Mouse (Mus musculus) spleen, adult 18-20 months (tissue): Measurements from ENCODE around the gene Olfr1393.
A peak's percentile ranks its signal among the peaks of the same experiment; 100 is the strongest.

Experiments used
- DNase-seq, 2 experiments: peaks; one replicate each; pipeline ENCODE4 v3.0.0; 2022; ENCODE audit warnings: mixed read lengths in 2 of 2

Gene Olfr1393

DNA sequence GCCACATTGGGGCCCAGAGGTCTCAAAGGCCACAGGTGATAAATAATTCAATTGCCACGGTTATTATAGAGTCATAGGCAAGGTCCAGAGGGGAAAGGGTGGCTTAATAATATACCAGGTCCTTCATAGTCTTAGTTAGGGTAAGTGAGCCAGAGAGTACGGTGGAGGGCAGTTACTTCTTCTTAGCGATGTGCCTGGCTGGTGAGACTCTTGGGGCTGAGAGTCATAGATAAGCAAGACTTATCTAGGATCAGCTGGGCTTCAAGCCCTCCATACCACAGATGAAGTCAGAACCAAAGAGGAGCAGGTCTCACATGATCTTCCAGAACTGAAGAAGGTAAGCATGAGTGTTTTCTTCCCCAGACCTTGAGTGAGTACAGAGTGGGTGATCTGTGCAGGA is at the start of gene Olfr1393:
TSS of gene Olfr1393 (plus strand) at position 83 of the 400 bp plus-strand sequence.
- no peak for DNase-seq

DNA sequence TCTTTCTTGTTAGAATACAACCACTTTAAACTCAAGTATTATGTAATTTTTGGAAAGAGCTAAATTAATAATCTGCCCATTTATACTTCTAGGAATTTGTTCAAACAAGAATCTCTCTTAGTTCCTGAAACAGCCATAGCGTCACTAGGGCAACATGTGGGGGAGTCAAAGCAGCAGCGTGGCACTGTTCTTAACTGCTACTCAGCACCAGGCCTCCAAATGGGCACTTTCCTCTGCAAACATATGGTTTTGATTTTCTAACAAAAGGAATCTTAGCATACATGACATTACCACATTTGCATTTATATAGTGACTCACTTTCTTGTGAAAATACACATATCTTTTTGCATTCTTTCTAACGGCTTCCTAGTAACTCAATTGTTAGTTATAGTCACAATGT is 45.3 kb upstream of the Olfr1393 start:
- no peak for DNase-seq

DNA sequence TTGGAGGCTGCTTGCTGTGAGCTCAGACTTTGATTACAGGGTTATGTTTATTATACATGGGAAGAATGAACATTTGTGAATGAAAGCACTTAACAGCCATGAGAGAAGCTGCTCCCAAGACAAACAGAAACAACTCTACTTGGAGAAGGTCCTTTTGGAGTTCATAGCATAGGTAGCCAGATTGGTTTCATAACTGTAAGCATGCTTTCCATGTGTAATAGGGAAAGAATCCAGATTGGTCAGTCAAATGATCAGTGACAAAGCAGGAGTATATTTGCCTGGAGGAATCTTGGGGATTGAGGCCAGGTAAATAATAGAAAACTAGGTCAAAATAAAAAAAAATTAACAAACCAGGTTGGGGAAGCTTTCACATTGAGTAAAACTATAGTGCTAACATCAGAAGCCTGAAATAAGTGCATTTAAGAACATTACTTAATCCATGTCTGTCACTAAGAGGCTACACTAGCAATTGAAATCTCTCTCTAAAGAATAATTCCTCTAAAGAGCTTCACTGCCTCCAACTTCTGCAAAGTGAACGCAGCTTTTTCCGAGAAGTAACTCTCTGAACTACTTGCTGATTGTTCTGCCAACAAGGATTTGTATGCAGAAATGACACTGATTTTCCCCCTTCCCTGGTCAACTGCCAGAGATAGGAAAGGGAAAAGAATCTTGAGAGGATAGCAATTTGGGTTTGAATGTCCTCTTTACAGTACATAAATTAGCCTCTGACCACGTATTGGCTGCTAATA is 42.5 kb upstream of the Olfr1393 start:
- no peak for DNase-seq

DNA sequence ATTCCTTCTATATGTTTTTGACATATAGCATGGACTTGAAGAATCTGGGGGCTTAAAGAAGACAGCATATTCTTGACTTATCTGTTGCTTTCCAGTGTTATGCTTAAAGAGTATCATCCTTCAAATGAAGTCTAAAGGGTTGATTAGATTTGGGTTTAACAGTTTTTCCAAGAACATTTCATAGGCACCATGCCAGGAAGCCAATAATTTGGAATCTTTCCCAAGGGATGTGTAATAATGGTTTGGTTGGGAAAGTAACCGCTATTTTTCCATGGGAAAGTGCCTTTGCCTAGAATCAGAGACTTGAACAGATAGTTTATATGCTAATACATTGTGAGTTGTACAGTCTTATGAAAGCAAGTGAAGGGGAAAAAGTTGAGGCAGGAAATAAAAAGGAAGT is 41.2 kb upstream of the Olfr1393 start:
- DNase-seq: no peak

DNA sequence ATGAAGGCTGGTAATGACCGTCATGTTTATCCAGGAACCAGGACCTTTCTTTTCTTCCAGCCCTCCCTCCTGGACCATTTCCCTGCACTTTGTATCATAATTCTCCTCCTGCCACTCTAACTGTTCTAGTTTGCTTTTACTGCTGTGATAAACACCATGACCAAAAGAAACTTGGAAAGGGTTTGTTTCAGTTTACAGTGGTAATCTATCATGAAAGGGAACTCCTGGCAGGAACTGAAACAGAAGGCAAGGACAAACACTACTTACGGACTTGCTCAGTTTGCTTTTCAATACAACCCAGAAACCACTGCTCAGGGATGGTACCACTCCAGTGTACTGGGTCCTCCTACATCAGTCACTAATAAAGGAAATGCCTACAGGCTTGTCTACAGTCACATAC is 40.6 kb upstream of the Olfr1393 start:
- no peak for DNase-seq

DNA sequence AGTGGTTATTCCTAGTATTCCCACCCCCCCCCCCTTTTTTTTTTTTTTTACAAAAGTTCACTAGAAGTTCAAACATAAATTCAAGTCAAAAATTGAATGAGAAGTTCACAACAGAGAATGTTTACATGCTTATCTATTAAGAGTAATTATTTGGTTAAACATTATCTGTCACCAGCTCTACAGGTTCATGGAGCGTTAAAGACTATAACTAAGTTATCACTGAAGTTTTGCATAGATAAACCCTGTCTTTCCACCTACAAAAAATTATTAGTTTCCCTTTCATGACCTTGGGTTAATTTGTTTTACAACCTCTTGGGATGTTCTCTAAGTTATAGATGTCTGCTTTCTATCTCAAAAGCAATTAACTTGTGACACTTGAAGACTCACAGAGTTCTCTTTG is 37.8 kb upstream of the Olfr1393 start:
- no peak for DNase-seq

DNA sequence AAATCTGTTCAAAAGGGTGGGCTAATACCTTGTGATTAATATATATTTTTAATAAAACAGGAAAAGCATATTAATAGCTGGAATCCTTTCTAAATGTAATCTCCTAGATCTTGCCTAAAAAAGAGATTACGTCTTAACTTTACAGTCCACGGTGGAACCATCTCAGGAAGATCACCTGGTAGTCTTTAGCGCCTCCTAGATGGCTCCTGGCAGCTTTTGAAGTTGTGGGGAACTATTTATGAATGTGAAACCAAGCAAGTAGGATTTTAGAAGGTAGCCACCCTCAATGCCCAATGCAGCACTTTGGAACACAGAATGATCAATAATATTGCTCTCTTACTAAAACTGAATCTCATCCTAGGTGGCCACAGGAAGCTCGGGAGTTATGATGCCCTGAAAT is 37.2 kb upstream of the Olfr1393 start:
- no peak for DNase-seq

DNA sequence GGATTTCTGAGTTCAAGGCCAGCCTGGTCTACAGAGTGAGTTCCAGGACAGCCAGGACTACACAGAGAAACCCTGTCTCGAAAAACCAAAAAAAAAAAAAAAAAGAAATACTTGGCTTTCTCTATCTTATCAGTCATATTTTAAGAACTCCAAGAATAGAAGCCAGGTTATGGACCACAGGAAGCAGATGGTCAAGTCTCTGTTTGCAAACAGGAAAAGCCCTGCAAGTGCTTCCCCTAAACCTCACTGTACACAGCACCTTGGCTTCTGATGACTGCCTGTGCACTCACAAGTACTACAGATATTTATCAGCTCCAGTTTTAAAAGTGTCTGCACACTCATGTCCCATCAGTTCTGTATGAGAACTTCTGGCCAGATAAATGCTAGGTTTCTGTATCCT is 36.6 kb upstream of the Olfr1393 start:
- DNase-seq: no peak

DNA sequence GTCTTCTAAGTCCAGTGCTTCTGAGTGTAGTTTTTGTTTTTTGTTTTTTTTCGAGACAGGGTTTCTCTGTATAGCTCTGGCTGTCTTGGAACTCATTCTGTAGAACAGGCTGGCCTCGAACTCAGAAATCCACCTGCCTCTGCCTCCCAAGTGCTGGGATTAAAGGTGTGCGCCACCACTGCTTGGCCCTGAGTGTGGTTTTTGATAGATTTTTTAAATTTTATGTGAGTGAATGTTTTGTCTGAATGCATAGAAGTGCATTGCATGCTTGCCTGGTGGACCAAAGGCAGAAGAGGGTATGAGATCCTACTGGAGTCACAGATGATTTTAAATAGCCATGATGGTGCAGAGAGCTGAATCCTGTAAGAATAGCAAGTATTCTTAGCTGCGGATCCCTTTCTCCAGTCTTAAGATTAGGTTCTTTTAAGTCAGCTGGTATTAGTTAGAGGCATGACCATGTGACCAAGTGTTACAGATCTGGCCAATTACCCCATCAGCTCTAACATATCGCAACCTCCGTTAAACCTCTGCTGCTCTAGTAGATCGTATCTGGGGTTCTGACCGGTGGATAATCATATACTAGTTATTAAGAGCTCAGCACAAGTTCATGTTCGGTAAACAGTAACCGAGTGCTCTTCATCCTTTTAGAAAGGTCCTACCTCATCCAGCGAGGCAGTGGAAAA is 35.0 kb upstream of the Olfr1393 start:
- DNase-seq: no peak

DNA sequence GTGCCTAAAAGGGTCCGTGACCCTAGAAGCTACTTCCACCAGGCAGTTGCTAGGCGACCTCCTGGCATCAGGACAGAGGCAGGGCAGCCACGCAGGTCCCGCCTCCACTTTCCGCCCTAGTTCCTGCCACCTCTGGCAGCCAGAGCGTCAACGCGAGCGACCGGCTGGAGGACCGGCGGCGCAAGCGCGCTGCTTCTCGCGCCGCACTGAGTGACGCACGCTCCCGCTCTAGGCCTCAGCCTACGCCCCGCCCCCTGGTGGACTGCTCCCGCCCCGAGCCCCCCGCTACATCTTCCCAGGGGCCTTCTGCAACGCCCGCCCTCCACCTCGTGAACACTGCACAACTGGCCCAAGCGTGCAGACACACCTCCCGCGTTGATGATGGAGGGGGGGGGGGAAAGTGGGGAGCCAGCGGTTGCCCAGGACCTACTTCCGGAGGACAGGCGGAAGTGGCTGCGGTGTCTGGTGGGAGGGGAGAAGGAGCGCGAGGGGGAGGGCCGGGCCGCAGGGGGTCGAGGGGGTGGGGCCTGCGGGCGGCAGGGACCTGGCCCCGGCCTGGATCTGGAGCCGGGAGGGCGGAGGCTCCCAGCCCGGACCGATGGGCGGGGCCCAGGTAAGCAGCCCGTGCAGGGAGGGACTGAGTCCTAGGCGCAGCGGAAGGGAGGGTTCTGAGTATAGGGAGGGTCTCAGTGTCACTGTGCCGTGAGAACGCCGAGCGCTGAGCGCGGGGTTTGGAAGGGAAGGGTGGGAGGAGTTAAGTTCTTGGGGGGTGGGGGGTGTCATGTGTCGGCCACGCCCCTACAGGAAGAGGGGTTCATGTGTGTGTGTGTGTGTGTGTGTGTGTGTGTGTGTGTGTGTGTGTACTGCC is 34.1 kb upstream of the Olfr1393 start, which contains the start of gene Mgat1:
TSS of gene Mgat1 (plus strand) at position 465 of the 868 bp plus-strand sequence.
- DNase-seq: peak; percentile 92 to 95

DNA sequence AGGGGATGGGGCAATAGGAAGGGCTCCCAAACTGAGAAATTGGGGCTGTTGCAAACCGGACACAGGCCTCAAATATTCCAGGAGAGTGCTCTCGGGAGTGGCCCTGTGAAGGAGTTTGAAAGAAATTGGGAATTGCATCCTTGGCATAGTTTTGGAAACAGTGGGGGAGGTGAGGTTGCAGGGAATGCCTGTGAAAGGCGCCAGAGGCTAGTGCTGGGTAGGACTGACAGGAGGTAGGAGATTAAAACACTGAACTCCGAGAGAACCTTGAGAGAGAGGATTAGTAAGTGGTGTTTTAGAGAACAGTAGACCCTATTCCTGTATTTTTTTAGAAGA is 33.5 kb upstream of the Olfr1393 start:
- DNase-seq: no peak

DNA sequence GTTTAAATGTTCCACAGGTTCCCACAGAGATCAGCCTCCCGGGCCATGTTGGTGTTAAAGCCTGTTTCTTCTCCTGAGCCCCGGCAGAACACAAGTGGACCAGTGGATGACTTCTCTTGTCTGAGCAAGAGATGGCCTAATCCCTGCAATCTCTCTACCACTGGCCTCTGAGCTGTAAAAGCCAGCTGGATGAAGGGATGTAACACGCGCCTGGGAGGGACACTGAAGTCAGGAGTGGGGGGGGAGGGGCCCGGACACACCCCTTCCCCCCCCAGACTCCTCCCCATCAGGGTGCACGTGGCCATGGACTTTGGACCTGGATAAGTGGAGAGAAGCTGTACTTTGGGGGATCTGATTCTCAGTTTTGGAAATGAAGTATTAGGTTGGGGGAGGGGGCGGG is 32.9 kb upstream of the Olfr1393 start:
- DNase-seq: peak in 1 of 2 experiments; percentile 38

DNA sequence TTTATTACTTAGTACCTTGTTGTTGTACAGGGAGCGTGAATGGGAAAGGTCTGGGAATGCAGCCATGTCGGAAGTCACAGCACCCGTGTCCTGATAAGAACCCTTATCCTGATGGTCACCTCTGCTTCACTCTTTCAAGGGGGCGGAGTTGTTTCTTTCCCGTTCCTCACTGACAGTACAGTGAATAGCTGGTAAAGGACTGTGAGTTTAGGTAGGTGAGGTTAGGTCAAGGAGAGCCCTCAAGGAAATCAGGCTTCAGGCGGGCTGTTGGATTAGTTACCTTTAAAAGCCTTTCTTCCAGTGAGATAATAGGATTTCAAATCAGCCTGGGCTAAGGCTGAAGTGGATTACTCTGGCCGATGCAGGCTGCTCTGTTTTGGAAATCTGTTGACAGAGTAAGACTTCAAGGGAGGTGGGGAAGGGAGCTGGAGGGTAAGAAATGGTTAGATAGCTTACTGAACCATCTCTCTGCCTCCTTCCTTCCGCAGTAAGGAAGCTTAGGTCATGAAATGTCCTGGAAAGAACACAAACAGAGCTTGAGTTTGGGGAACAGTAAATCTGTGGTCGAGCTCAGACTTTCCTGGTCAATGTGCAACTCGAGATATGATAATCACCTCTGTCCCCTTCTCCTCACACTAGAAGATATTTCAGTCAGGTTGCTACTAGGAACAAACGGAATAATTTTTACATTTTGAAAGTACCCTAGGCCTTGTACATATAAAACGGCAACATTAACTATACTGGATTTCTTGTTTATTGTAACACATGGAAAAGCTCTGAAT is 32.3 kb upstream of the Olfr1393 start:
- DNase-seq: no peak

DNA sequence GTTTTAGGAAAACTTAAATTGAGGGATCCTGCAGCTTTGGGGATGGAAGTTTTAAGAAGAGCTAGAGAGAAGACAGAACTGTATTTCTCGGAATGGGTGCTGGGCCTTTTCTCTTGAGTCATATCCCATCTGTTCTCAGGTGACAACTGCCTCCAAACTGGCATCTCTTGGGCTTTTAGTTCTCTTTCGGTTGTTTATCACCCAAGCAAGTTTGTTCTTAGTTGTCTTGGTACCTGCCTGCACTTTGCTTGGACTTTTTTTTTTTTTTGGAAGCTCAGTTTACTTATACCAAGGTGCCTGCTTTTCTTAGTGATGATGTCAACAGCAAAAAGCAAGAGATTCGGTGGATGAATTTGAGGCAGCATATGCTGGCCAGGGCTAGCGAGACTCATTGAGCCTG is 31.6 kb upstream of the Olfr1393 start:
- no peak for DNase-seq

DNA sequence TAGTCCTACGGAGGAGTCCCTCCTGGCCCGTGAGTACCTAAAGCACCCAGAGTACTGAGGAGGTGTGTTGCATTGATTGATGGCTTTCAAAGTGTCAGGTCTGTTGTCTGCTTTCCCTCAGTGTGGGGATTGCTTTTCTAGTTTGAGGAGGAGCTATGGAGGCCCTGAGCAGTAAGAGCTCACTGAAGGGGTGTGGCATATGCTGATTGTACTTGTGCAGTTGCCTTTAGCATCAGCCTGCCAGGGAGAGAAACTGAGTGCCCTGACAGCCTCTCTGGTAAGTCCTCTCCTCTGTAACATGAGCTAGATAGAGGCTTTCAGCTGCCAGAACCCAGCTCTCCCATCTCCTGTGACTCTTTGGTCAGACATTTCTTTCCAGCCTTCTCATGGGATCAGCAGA is 30.8 kb upstream of the Olfr1393 start:
- peak in 1 of 2 experiments; percentile 38 for DNase-seq

DNA sequence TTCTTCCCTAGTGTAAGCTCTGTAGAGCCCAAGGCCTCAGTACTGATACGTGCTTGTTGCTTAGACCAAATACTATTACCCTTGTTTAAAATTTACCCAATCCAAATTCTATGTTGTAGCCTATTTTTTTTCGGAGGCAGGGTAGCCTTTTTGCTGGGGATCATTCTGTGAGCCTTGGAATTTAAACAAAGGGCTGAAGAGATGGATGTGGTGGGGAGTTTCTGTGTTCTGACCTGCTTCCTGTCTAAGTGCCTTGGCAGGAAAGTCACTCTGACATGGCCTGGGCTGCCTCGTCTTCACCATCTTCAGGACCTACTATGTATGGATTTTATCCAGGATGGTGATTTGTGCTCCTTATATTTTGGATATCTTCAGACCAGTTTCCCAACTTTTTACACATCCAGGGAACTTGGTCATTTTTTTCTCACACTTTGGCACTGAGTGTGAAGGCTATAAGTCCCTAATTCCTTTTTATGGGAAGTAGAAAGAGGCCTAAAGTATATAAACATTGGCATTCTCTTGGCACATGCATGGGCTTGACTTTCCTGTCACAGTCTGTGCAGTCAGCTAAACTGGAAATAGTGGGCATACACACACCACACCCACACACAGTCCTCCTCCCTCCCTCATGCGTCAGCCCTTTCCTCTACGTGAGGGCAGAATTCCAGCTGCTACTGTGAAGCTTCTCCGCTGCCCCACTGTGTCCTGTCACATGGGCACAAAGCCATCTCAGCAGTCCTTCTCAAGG is 29.7 kb upstream of the Olfr1393 start:
- DNase-seq: peak; percentile 40 to 46

DNA sequence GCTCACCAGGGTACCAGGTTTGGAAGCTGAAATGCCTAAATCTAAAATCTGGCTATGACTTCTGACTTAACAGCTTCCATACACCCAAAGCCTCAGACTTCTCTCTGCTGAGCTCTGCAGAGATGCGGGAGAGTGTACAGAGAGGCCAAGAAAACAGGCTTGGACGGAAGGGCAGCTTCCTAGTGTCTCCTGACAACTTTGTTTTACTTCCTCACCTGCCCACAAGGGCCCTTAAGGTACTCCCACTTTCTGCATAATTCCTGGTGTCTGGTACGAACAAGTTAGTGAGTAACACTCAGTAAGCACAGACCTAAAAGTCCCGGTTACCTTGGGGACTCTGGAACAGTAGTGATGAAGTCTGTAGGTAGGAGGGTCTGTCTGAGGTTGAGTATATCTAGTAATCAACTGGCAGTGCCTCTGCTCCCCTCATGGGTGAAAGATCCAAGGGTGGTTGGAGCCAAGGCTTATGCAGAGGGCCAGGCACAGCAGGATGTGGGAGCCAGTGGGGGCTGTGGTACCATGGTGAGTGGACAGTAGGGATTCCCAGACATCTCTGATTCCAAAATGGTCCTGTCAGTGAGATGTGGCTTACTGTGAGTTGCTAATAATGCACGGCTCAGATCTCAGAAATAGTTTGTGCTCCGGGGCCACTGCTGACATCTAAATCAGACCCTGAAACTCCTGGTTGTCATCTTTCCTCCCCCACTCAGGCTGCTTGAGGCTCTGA is 29.0 kb upstream of the Olfr1393 start:
- peak in 1 of 2 experiments; percentile 39 for DNase-seq

DNA sequence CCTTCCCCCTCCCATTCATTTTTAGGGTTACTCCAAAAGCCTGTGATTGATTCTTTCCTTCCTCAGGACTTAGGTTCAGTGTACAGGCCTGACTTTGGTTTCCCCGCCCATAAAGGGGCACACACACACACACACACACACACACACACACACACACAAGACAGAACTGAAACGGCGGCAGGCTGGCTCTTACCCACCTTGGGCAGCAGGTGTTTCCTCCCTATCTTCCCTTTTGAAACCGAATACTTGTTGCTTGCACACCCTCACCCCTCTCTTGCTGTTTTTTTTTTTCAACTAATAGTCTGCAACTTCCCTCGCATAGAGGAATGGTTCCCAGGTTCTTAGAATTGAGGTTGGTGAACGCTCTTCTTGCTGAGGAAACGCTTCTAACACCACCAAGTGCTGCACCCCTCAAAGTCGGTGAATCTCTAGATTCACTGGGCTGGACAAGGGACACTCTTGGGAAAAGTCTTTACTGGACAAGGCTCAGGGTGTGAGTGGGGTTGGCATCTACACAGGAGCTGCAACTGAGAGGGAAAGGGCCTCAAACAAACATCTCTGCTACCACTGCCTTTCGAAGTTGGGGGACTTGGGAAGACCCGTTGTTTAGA is 28.2 kb upstream of the Olfr1393 start:
- peak; percentile 68 to 73 for DNase-seq

DNA sequence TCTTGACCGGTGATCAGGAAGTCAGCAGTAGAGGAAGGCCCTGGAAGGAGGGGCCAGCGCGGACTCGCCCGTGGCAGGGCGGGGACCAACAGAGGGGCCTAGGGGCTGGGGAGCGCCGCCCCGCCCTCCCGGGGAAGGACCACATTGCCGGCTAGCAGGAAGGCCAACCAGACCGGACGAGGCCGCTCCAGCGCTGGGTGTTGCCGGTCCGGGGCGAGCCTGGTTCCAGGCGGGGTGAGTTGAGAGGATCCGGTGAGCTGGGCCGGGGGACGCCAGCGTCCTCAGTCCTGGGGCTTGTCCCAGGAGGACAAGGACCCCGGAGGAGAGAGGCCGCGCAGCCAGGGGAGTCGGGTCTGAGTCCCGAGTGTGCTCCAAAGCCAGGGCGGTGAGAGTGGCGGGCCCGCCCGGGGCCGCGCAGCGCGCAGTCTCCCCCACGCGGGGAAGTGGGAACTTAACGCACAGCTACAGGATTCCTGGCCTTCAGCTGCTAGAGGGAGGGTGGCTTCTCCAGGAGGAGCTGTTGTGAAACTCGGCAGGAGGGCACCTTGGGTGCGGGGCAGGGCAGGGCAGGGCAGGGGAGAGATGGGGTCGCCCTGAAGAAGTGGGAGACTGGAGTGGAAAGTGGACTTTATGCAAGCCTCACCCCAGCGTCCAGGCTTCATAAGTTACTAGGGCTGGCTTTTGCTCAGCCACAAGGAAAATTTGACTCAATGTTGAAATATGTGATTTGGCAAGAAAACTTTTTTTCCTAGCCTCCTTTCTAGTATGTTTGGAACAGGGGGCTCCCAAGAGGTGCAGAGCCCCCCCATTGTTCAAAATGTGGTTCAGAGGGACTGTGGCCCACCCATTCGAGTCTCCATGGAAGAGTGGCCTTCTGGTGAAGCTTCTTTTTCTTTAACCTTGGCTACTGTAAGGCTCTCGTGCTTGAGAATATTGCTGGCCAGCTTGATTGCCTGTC is 27.4 kb upstream of the Olfr1393 start:
- DNase-seq: peak; percentile 90 to 92

DNA sequence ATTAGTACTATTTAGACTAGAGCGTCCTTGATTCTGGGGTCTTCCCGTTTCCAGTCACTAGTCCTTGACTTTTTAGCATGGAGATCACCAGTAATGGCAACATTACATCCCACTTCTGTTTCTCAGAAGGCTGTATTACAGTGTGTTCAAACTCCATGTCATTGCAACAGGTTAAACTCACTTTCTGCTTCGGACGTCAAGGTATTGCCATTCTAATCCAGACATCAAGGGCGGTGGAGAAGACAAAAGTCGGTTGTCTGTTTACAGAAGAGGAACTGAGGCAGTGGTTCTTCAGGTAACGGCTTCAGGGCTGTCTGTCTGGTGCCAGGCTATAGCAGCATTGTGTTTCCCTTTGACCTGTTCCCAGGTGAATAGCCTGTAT is 26.7 kb upstream of the Olfr1393 start:
- DNase-seq: no peak
